Mouse (Mus musculus) right cerebral cortex, postnatal 36 days (tissue): ENCODE measurements around the gene Cemip.

ENCODE experiments used
- DNase-seq, 2 experiments: peaks; one replicate each; pipeline ENCODE4 v3.0.0; 2022; ENCODE audit warnings: low spot score in 2 of 2, mixed read lengths in 1 of 2

Gene Cemip

GRCm38 (mm10) chr7:84028368-84028767 lies 57.9 kb downstream of the Cemip start:
- DNase-seq = no peak

GRCm38 (mm10) chr7:84026950-84027585 lies 59.2 kb downstream of the Cemip start:
- DNase-seq = no peak

- no peak for DNase-seq
Observed at GRCm38 (mm10) chr7:84026090-84026489, 60.2 kb downstream of the Cemip start.

GRCm38 (mm10) chr7:84023466-84023865 lies 62.8 kb downstream of the Cemip start:
- no peak for DNase-seq

GRCm38 (mm10) chr7:84022462-84022861 lies 63.8 kb downstream of the Cemip start:
- no peak for DNase-seq

- DNase-seq = no peak
Observed at GRCm38 (mm10) chr7:84019381-84019780, 66.9 kb downstream of the Cemip start.

GRCm38 (mm10) chr7:84018291-84019266 lies 67.7 kb downstream of the Cemip start:
- no peak for DNase-seq

GRCm38 (mm10) chr7:84015050-84015449 lies 71.3 kb downstream of the Cemip start:
- no peak for DNase-seq

GRCm38 (mm10) chr7:84013656-84014055 lies 72.6 kb downstream of the Cemip start:
- DNase-seq = no peak

- no peak for DNase-seq
Observed at GRCm38 (mm10) chr7:84004357-84004756, 81.9 kb downstream of the Cemip start.

GRCm38 (mm10) chr7:84001516-84001915 lies 84.8 kb downstream of the Cemip start:
- no peak for DNase-seq

GRCm38 (mm10) chr7:84000671-84001070 lies 85.6 kb downstream of the Cemip start:
- no peak for DNase-seq

GRCm38 (mm10) chr7:83999647-84000046 lies 86.7 kb downstream of the Cemip start:
- DNase-seq = no peak

- DNase-seq = no peak
Observed at GRCm38 (mm10) chr7:83994348-83994747, 92.0 kb downstream of the Cemip start.

GRCm38 (mm10) chr7:83989294-83989693 lies 97.0 kb downstream of the Cemip start:
- no peak for DNase-seq

- no peak for DNase-seq
Observed at GRCm38 (mm10) chr7:83985751-83986150, 100.6 kb downstream of the Cemip start.

- no peak for DNase-seq
Observed at GRCm38 (mm10) chr7:83982566-83982965, 103.7 kb downstream of the Cemip start.

GRCm38 (mm10) chr7:83978945-83979536 lies 107.3 kb downstream of the Cemip start:
- DNase-seq = no peak

GRCm38 (mm10) chr7:83978410-83978809 lies 107.9 kb downstream of the Cemip start:
- no peak for DNase-seq

GRCm38 (mm10) chr7:83976413-83976958 lies 109.8 kb downstream of the Cemip start:
- no peak for DNase-seq

- DNase-seq = no peak
Observed at GRCm38 (mm10) chr7:83975283-83975682, 111.0 kb downstream of the Cemip start.

- DNase-seq = no peak
Observed at GRCm38 (mm10) chr7:83972485-83972884, 113.8 kb downstream of the Cemip start.
